Mouse (Mus musculus) myocyte (in vitro differentiated cells): ENCODE data around the gene Nr3c2.

Experiments
- CEBPB ChIP-seq: IDR thresholded peaks from 2 replicates; pipeline ENCODE4 v1.6.1; 2011; ENCODE audit warnings: mild to moderate bottlenecking, moderate library complexity; ENCODE audit not compliant: poor library complexity, insufficient read depth, severe bottlenecking
- E2F4 ChIP-seq: IDR thresholded peaks from one replicate; pipeline ENCODE4 v1.6.1; 2011; ENCODE audit warnings: mild to moderate bottlenecking, control low read depth, moderate library complexity; ENCODE audit not compliant: insufficient read depth
- MAX ChIP-seq: IDR thresholded peaks from one replicate; pipeline ENCODE4 v1.6.1; 2011; ENCODE audit warnings: low read depth, mild to moderate bottlenecking, control low read depth
- POLR2A ChIP-seq: IDR thresholded peaks from one replicate; pipeline ENCODE4 v1.6.1; 2011; ENCODE audit warnings: low read depth, mild to moderate bottlenecking, control low read depth, moderate library complexity; ENCODE audit not compliant: insufficient read length
- POLR2AphosphoS2 ChIP-seq: IDR thresholded peaks from one replicate; pipeline ENCODE4 v1.6.1; 2011; ENCODE audit warnings: low read depth, control low read depth; ENCODE audit not compliant: insufficient read length
- TCF12 ChIP-seq: IDR thresholded peaks from one replicate; pipeline ENCODE4 v1.6.1; 2011; ENCODE audit warnings: mild to moderate bottlenecking, control low read depth; ENCODE audit not compliant: poor library complexity, insufficient read depth, severe bottlenecking
- USF1 ChIP-seq: IDR thresholded peaks from one replicate; pipeline ENCODE4 v1.6.1; 2011; ENCODE audit warnings: low read depth, mild to moderate bottlenecking, control low read depth, moderate library complexity

DNA sequence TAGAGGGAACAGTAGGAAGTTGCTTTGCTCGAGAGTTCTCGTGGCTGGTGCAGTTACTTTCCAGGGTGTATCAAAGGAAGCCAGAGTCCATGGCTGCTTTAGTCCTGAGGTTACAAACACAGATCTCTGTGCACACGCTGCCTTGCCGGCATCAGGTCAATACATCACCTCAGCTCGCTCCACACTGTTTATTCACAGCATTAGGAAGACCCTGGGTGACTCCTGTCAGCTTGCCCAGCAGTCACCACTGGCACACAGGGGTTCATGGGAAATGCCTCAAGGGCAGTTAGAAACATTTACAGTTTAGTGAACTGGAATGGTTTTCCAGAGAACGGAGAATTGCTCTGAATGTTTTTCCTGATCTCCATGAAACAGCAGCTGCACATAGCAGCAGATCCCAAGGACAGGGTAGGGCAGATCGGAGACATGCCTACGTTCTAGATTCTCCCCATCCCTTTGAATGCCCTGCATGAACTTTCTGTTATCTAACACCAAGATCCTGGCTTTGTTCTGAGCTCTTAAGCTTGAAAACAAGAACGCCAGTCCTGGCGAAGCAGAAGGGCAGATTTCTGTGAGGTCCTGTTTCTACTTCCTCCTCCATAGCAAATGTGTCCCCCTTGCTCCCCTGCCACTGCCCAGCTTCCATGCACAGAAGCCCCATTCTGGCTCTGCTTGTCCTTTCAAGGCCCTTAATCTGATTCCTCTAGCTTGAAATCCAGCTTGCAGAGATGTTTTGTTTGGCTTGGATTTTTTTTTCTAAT is 221.7 kb downstream of the Nr3c2 start:
- TF ChIP-seq MAX (no peak), USF1 (no peak), CEBPB (no peak), E2F4 (no peak), POLR2A (no peak), TCF12 (no peak), POLR2AphosphoS2 (no peak)
